Mouse (Mus musculus): ENCODE data around the gene Abca1.

Gene Abca1

GRCm38 (mm10) chr4:53159767-53160166 lies at the start of gene Abca1:
Gene Abca1 (minus strand): TSS chr4:53159895.
- peak; percentile 96 for DNase-seq

GRCm38 (mm10) chr4:53204482-53204881 lies 44.8 kb upstream of the Abca1 start:
- DNase-seq: no peak

GRCm38 (mm10) chr4:53203595-53204400 lies 44.1 kb upstream of the Abca1 start:
- DNase-seq: no peak

GRCm38 (mm10) chr4:53200276-53200675 lies 40.6 kb upstream of the Abca1 start:
- no peak for DNase-seq

- DNase-seq: no peak
These were observed 38.1 kb upstream of the Abca1 start for GRCm38 (mm10) chr4:53197842-53198241.

GRCm38 (mm10) chr4:53196058-53196771 lies 36.5 kb upstream of the Abca1 start:
- DNase-seq: peak; percentile 95

- DNase-seq: peak; percentile 65
These were observed 27.4 kb upstream of the Abca1 start for GRCm38 (mm10) chr4:53187071-53187470.

GRCm38 (mm10) chr4:53186573-53186972 lies 26.9 kb upstream of the Abca1 start:
- DNase-seq: no peak

- no peak for DNase-seq
These were observed 26.4 kb upstream of the Abca1 start for GRCm38 (mm10) chr4:53186141-53186540.

GRCm38 (mm10) chr4:53181479-53181878 lies 21.8 kb upstream of the Abca1 start:
- DNase-seq: no peak

- DNase-seq: no peak
These were observed 19.7 kb upstream of the Abca1 start for GRCm38 (mm10) chr4:53179308-53179820.

GRCm38 (mm10) chr4:53178489-53178888 lies 18.8 kb upstream of the Abca1 start:
- DNase-seq: no peak

- DNase-seq: no peak
These were observed 18.0 kb upstream of the Abca1 start for GRCm38 (mm10) chr4:53177696-53178095.

GRCm38 (mm10) chr4:53174906-53175305 lies 15.2 kb upstream of the Abca1 start:
- no peak for DNase-seq

- DNase-seq: no peak
These were observed 10.7 kb upstream of the Abca1 start for GRCm38 (mm10) chr4:53170403-53170802.

- no peak for DNase-seq
These were observed 5.5 kb upstream of the Abca1 start for GRCm38 (mm10) chr4:53165231-53165630.

GRCm38 (mm10) chr4:53159176-53159575 lies 519 bp downstream of the Abca1 start:
- peak; percentile 41 for DNase-seq

- DNase-seq: peak; percentile 80
These were observed 1.1 kb downstream of the Abca1 start for GRCm38 (mm10) chr4:53158634-53159033.

- no peak for DNase-seq
These were observed 4.2 kb downstream of the Abca1 start for GRCm38 (mm10) chr4:53155471-53155870.

- DNase-seq: no peak
These were observed 6.0 kb downstream of the Abca1 start for GRCm38 (mm10) chr4:53153711-53154110.

- DNase-seq: no peak
These were observed 6.6 kb downstream of the Abca1 start for GRCm38 (mm10) chr4:53153061-53153460.

- no peak for DNase-seq
These were observed 7.0 kb downstream of the Abca1 start for GRCm38 (mm10) chr4:53152655-53153054.

GRCm38 (mm10) chr4:53150516-53150915 lies 9.2 kb downstream of the Abca1 start:
- no peak for DNase-seq

- no peak for DNase-seq
These were observed 10.1 kb downstream of the Abca1 start for GRCm38 (mm10) chr4:53149644-53150043.
